Mouse (Mus musculus): ENCODE data around the gene Zfp664. TPM values are rescaled to one million over a fixed set of nuclear protein-coding genes. Genes with fewer than 3 reads are reported as not detected.

Gene Zfp664
- polyA plus RNA-seq, 1 experiment from 2014 or later = 97.6 TPM

DNA sequence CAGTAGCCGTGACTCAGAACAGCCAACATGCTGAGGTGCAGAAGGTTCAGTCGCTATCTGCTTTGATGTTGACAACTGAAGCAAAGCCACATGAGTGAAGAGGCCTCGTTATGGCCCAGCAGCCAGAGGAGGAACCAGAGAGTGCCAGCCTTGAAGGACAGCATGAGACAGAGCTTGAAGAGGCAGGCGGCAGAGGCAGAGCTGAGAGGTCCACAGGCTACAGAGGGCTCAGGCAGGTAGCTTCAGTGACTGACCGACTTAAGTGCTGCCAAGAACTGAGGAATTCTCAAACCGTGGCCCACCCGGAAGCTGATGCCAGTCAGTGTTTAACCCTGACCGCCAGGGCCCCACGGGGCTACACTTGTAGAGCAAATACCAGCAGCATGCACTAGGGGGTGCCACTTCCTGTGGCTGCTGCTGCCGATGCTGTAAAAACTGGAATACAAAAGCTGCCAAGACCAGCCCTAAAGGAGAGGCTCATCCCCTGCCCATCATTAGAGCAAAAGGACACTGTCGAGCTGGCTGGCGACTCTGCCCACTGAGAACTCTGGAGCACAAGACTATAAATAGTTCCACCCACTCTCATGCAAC lies 81.4 kb downstream of the Zfp664 start:
- Histone ChIP-seq H3K36me3 (ENCODE audit: control insufficient read depth, insufficient read depth, low read length) (no peaks in the 10 kb centered on the region), H3K27me3 (ENCODE audit: control insufficient read depth, insufficient read depth, low read length) (no peaks in the 10 kb centered on the region), H3K9ac (replicated peaks; ENCODE audit: low read depth, low read length) (no peak overlapping the region), H3K4me1 (ENCODE audit: control insufficient read depth, insufficient read depth, low read length) (no peaks in the 10 kb centered on the region), H3K4me3 (ENCODE audit: low read depth, low read length) (no peak overlapping the region), H3K4me2 (replicated peaks; ENCODE audit: low read depth, low read length) (no peak overlapping the region), H3K9me3 (ENCODE audit: control insufficient read depth, low read depth, low read length) (peaks cover 4% of the 10 kb centered on the region; the same call in 1 of the 2 replicates), H3K27ac (ENCODE audit: low read length) (no peak overlapping the region)
- 60% methylated on average over 12 of the region's 12 CpGs for WGBS
- ATAC-seq (ENCODE audit: insufficient number of reproducible peaks, insufficient read depth, low FRiP score, low read depth) = no peak

DNA sequence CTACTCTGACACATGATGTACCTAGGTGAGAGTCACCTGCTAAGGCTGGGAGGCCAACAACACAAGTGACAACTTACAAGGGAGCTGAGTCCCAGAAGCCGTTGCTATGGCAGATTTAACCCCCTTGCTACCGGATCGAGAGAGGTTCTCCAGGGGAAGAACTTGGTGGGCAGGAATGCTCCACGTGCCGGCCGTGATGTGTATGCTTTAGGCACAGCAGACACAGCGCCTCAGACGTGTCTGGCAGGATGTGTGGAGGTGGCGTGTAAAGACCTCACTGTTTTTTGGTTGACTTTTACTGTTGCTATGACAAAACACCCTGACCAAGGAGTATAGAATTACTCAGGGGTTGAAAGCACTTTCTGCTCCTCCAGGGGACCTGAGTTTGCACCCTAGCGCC lies 81.9 kb downstream of the Zfp664 start:
- H3K36me3 ChIP-seq (ENCODE audit: control insufficient read depth, insufficient read depth, low read length) = no peaks in the 10 kb centered on the region
- H3K4me2 ChIP-seq (replicated peaks; ENCODE audit: low read depth, low read length) = no peak overlapping the region
- no peaks in the 10 kb centered on the region for H3K4me1 ChIP-seq (ENCODE audit: control insufficient read depth, insufficient read depth, low read length)
- no peak for ATAC-seq (ENCODE audit: insufficient number of reproducible peaks, insufficient read depth, low FRiP score, low read depth)
- 69% methylated on average over 10 of the region's 10 CpGs for WGBS
- H3K9ac ChIP-seq (replicated peaks; ENCODE audit: low read depth, low read length) = no peak overlapping the region
- peaks cover 4% of the 10 kb centered on the region; the same call in 1 of the 2 replicates for H3K9me3 ChIP-seq (ENCODE audit: control insufficient read depth, low read depth, low read length)
- H3K27ac ChIP-seq (ENCODE audit: low read length) = no peak overlapping the region
- H3K4me3 ChIP-seq (ENCODE audit: low read depth, low read length) = no peak overlapping the region
- no peaks in the 10 kb centered on the region for H3K27me3 ChIP-seq (ENCODE audit: control insufficient read depth, insufficient read depth, low read length)

DNA sequence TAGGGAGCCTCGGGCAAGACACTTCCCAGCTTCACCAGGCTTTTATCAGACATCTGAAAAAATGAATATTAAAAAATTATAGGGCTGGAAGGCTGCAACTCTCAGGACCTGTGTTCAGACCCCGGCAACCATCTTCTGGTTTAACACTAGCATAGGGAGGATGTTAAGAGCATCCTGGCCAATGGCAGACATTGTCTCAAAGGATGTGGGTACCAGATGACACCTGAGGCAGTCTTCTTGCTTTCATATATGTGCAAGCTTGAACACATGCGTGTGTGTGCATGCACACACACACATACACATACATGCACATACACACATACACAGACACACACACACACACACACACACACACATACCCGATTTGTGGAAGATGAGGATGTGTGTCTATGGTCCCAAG lies 82.6 kb downstream of the Zfp664 start:
- no peak overlapping the region for H3K27ac ChIP-seq (ENCODE audit: low read length)
- no peak for ATAC-seq (ENCODE audit: insufficient number of reproducible peaks, insufficient read depth, low FRiP score, low read depth)
- H3K4me2 ChIP-seq (replicated peaks; ENCODE audit: low read depth, low read length) = no peak overlapping the region
- no peaks in the 10 kb centered on the region for H3K36me3 ChIP-seq (ENCODE audit: control insufficient read depth, insufficient read depth, low read length)
- no peaks in the 10 kb centered on the region for H3K27me3 ChIP-seq (ENCODE audit: control insufficient read depth, insufficient read depth, low read length)
- H3K4me3 ChIP-seq (ENCODE audit: low read depth, low read length) = no peak overlapping the region
- WGBS = 85% methylated on average over 4 of the region's 4 CpGs
- H3K9ac ChIP-seq (replicated peaks; ENCODE audit: low read depth, low read length) = no peak overlapping the region
- no peaks in the 10 kb centered on the region for H3K4me1 ChIP-seq (ENCODE audit: control insufficient read depth, insufficient read depth, low read length)
- peaks cover 4% of the 10 kb centered on the region; the same call in 1 of the 2 replicates for H3K9me3 ChIP-seq (ENCODE audit: control insufficient read depth, low read depth, low read length)

DNA sequence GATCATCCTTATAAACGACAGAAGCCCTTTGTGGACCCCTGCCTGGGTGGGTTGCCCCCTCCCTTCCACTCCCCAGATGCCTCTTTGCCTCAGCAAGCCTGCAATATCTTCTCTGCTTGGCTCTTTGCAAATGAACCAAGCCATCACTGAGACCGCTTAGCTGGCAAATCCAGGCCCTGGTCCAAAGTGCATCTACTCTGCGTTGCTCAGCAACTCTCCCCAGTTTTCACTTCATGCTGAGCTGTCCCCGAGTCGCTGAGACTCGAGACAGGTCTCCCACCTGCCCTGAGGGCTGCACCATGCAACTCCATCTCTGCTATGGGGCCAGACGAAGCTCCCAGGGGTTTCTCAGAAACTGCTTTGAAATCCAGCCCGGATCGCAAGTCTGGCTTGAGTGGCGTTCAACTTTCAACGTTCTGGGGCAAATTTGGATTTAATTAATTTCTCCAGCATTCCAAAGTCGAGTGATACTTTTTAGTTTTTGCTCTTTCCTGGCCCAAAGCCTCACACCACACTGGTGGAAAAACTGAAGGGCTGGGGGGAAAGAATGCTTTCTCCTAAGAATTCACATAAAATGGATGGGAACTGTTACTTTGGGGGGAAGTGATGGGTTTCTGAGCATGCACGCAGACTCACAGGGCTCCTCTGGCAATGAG lies 88.3 kb downstream of the Zfp664 start:
- no peak overlapping the region for H3K9ac ChIP-seq (replicated peaks; ENCODE audit: low read depth, low read length)
- no peak overlapping the region for H3K27ac ChIP-seq (ENCODE audit: low read length)
- H3K36me3 ChIP-seq (ENCODE audit: control insufficient read depth, insufficient read depth, low read length) = no peaks in the 10 kb centered on the region
- H3K4me2 ChIP-seq (replicated peaks; ENCODE audit: low read depth, low read length) = no peak overlapping the region
- peaks cover 4% of the 10 kb centered on the region; the same call in 1 of the 2 replicates for H3K9me3 ChIP-seq (ENCODE audit: control insufficient read depth, low read depth, low read length)
- no peak for ATAC-seq (ENCODE audit: insufficient number of reproducible peaks, insufficient read depth, low FRiP score, low read depth)
- no peaks in the 10 kb centered on the region for H3K4me1 ChIP-seq (ENCODE audit: control insufficient read depth, insufficient read depth, low read length)
- H3K4me3 ChIP-seq (ENCODE audit: low read depth, low read length) = no peak overlapping the region
- no peaks in the 10 kb centered on the region for H3K27me3 ChIP-seq (ENCODE audit: control insufficient read depth, insufficient read depth, low read length)
- whole genome bisulfite sequencing = 54% methylated on average over 13 of the region's 13 CpGs

DNA sequence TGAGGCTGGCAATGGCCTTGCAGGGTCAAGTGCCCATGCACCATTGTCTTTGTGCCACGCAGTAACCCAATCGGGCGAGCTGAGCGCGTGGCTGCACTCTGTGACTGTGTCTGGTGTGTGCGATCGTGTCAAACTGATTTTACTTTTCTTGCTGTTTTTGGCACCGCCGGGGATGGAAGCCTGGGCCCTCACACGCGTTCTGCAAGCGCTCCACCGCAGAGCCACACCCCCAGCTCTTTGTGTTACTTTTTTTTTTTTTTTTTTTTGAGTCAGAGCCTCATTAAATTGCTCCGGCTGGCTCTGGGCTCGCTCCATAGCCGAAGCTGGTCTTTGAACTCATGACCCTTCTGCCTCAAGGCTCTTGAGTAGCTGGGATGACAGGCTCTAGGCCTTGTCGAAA lies 88.8 kb downstream of the Zfp664 start:
- WGBS = 84% methylated on average over 17 of the region's 17 CpGs
- peaks cover 4% of the 10 kb centered on the region; the same call in 1 of the 2 replicates for H3K9me3 ChIP-seq (ENCODE audit: control insufficient read depth, low read depth, low read length)
- no peaks in the 10 kb centered on the region for H3K4me1 ChIP-seq (ENCODE audit: control insufficient read depth, insufficient read depth, low read length)
- H3K27me3 ChIP-seq (ENCODE audit: control insufficient read depth, insufficient read depth, low read length) = no peaks in the 10 kb centered on the region
- H3K9ac ChIP-seq (replicated peaks; ENCODE audit: low read depth, low read length) = no peak overlapping the region
- H3K4me3 ChIP-seq (ENCODE audit: low read depth, low read length) = no peak overlapping the region
- no peak overlapping the region for H3K27ac ChIP-seq (ENCODE audit: low read length)
- no peak overlapping the region for H3K4me2 ChIP-seq (replicated peaks; ENCODE audit: low read depth, low read length)
- H3K36me3 ChIP-seq (ENCODE audit: control insufficient read depth, insufficient read depth, low read length) = no peaks in the 10 kb centered on the region
- no peak for ATAC-seq (ENCODE audit: insufficient number of reproducible peaks, insufficient read depth, low FRiP score, low read depth)

Other genes starting within 250 kb of the Zfp664 start
- 43.0 and 44.2 TPM in 2 replicates for gene Atp6v0a2, start 234.1 kb upstream of the Zfp664 start, polyA plus RNA-seq (2014; fragmentation: Nextera tagmentation; extraction: Ambion mirVana)
- gene Dnah10, start 137.6 kb upstream of the Zfp664 start, polyA plus RNA-seq (2014; fragmentation: Nextera tagmentation; extraction: Ambion mirVana) = 0.03 TPM in 1 of 2 replicates, not detected in the other
- 8.3 and 11.5 TPM in 2 replicates for gene Ccdc92, start 267 bp upstream of the Zfp664 start, polyA plus RNA-seq (2014; fragmentation: Nextera tagmentation; extraction: Ambion mirVana)
- gene Rflna, start 140.5 kb downstream of the Zfp664 start, polyA plus RNA-seq (2014; fragmentation: Nextera tagmentation; extraction: Ambion mirVana) = 3.7 and 5.0 TPM in 2 replicates

Measured in stomach, embryonic 14.5 days (tissue).